Mouse (Mus musculus): ENCODE data around the gene Lyrm9. TPM values are rescaled to one million over a fixed set of nuclear protein-coding genes. Genes with fewer than 3 reads are reported as not detected.

Lyrm9 gene
- polyA plus RNA-seq, 1 experiment from 2014 or later: 14.2 TPM

GRCm38 (mm10) chr11:78817311-78818022 lies 8.9 kb upstream of the Lyrm9 start:
- Histone ChIP-seq H3K36me3 (replicated peaks; ENCODE audit: control insufficient read depth, insufficient read depth, low read depth, low read length) (no peaks in the 10 kb centered on the region), H3K4me1 (ENCODE audit: control insufficient read depth, insufficient read depth, low read length) (peaks cover 3% of the 10 kb centered on the region), H3K4me2 (ENCODE audit: low read depth, low read length) (no peak overlapping the region), H3K27ac (replicated peaks; ENCODE audit: low read depth, low read length) (no peak overlapping the region), H3K9ac (replicated peaks; ENCODE audit: low read length) (no peak overlapping the region), H3K27me3 (ENCODE audit: control insufficient read depth, insufficient read depth, low read length) (no peaks in the 10 kb centered on the region), H3K4me3 (ENCODE audit: low read depth, low read length) (no peak overlapping the region), H3K9me3 (replicated peaks; ENCODE audit: control insufficient read depth, low read length) (no peaks in the 10 kb centered on the region)
- 80% methylated on average over 11 of the region's 11 CpGs for WGBS
- DNase-seq (ENCODE audit: low spot score): no peak
- ATAC-seq (replicated peaks; ENCODE audit: insufficient number of reproducible peaks, low FRiP score, low TSS enrichment, low read depth): no peak

GRCm38 (mm10) chr11:78820337-78821000 lies 5.9 kb upstream of the Lyrm9 start:
- Histone ChIP-seq H3K9ac (replicated peaks; ENCODE audit: low read length) (no peak overlapping the region), H3K4me1 (ENCODE audit: control insufficient read depth, insufficient read depth, low read length) (peaks cover 3% of the 10 kb centered on the region; the same call in 1 of the 2 replicates), H3K9me3 (replicated peaks; ENCODE audit: control insufficient read depth, low read length) (no peaks in the 10 kb centered on the region), H3K36me3 (replicated peaks; ENCODE audit: control insufficient read depth, insufficient read depth, low read depth, low read length) (no peaks in the 10 kb centered on the region), H3K27me3 (ENCODE audit: control insufficient read depth, insufficient read depth, low read length) (no peaks in the 10 kb centered on the region), H3K4me3 (ENCODE audit: low read depth, low read length) (no peak overlapping the region), H3K27ac (replicated peaks; ENCODE audit: low read depth, low read length) (no peak overlapping the region), H3K4me2 (ENCODE audit: low read depth, low read length) (no peak overlapping the region)
- ATAC-seq (replicated peaks; ENCODE audit: insufficient number of reproducible peaks, low FRiP score, low TSS enrichment, low read depth) (no peak), DNase-seq (ENCODE audit: low spot score) (peak; percentile 32)
- 31% methylated on average over 12 of the region's 12 CpGs for WGBS

DNA sequence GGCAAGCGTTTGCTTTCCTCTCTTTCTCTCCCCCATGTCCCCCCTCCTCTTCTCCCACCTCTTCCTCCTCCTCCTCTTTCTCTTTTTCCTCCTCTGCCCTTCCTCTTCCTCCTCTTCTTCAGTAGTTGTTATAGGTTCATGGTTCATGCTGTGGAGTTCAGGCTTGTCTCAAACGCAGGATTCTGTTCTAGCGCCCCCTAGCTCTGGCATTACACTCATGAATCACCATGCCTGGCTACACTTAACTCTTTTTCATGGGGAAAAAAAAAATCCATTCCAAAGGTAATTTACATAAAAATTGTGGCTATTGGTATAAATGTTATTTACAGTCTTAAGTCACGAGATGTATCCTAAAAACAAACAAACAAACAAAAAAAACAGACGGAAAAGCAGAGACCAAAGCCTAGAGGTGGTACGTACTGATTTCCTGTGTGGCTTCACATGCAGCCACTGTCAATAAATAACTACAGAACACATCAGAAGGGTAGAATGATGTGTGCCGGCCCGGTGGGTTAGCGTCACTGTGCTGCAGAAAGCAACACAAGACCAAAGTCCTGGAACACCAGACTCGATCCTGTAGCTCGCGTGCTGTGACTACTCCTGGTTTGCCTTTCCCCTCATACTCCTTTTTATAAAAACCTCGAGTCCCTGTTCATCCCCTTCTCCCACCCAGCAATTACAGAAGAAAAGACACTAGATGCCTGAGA lies 3.4 kb upstream of the Lyrm9 start:
- H3K27ac ChIP-seq (replicated peaks; ENCODE audit: low read depth, low read length): no peak overlapping the region
- no peak overlapping the region for H3K9ac ChIP-seq (replicated peaks; ENCODE audit: low read length)
- no peaks in the 10 kb centered on the region for H3K9me3 ChIP-seq (replicated peaks; ENCODE audit: control insufficient read depth, low read length)
- no peak overlapping the region for H3K4me2 ChIP-seq (ENCODE audit: low read depth, low read length)
- H3K4me1 ChIP-seq (ENCODE audit: control insufficient read depth, insufficient read depth, low read length): peaks cover 3% of the 10 kb centered on the region; the same call in 1 of the 2 replicates
- ATAC-seq (replicated peaks; ENCODE audit: insufficient number of reproducible peaks, low FRiP score, low TSS enrichment, low read depth): no peak
- H3K36me3 ChIP-seq (replicated peaks; ENCODE audit: control insufficient read depth, insufficient read depth, low read depth, low read length): no peaks in the 10 kb centered on the region
- WGBS: 54% methylated on average over 13 of the region's 13 CpGs
- no peak overlapping the region for H3K4me3 ChIP-seq (ENCODE audit: low read depth, low read length)
- peak; percentile 77 for DNase-seq (ENCODE audit: low spot score)
- no peaks in the 10 kb centered on the region for H3K27me3 ChIP-seq (ENCODE audit: control insufficient read depth, insufficient read depth, low read length)

DNA sequence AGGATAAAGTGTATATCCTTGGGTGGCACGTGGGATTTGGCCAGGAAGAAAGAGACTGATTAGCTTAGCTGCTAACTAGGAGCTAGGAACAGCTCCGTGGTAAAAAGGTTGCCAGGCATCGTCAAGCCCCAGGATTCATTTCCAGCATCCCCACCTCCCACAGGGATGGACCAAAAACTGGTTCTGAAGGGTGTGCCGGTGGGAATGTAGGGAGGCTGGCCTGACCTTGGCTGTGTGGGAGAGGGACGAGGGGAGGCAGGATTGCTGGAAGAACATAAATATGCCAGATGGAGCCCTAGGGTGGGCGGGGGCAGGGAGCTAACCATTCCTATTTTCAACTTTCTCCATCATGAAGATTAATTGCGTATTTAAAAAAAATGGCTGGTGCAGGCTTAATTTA lies 1.2 kb downstream of the Lyrm9 start:
- no peak for DNase-seq (ENCODE audit: low spot score)
- no peaks in the 10 kb centered on the region for H3K27me3 ChIP-seq (ENCODE audit: control insufficient read depth, insufficient read depth, low read length)
- no peak overlapping the region for H3K9ac ChIP-seq (replicated peaks; ENCODE audit: low read length)
- no peak overlapping the region for H3K4me3 ChIP-seq (ENCODE audit: low read depth, low read length)
- ATAC-seq (replicated peaks; ENCODE audit: insufficient number of reproducible peaks, low FRiP score, low TSS enrichment, low read depth): no peak
- H3K4me1 ChIP-seq (ENCODE audit: control insufficient read depth, insufficient read depth, low read length): no peaks in the 10 kb centered on the region
- H3K4me2 ChIP-seq (ENCODE audit: low read depth, low read length): no peak overlapping the region
- no peaks in the 10 kb centered on the region for H3K36me3 ChIP-seq (replicated peaks; ENCODE audit: control insufficient read depth, insufficient read depth, low read depth, low read length)
- WGBS: 45% methylated on average over 7 of the region's 7 CpGs
- H3K27ac ChIP-seq (replicated peaks; ENCODE audit: low read depth, low read length): no peak overlapping the region
- H3K9me3 ChIP-seq (replicated peaks; ENCODE audit: control insufficient read depth, low read length): no peaks in the 10 kb centered on the region

GRCm38 (mm10) chr11:78828386-78828785 lies 2.0 kb downstream of the Lyrm9 start:
- DNase-seq (ENCODE audit: low spot score): peak; percentile 52
- no peak overlapping the region for H3K27ac ChIP-seq (replicated peaks; ENCODE audit: low read depth, low read length)

GRCm38 (mm10) chr11:78829373-78829772 lies 3.0 kb downstream of the Lyrm9 start:
- H3K4me1 ChIP-seq (ENCODE audit: control insufficient read depth, insufficient read depth, low read length): no peaks in the 10 kb centered on the region
- WGBS: 10% methylated on average over 6 of the region's 6 CpGs
- H3K4me3 ChIP-seq (ENCODE audit: low read depth, low read length): no peak overlapping the region
- H3K27ac ChIP-seq (replicated peaks; ENCODE audit: low read depth, low read length): no peak overlapping the region
- ATAC-seq (replicated peaks; ENCODE audit: insufficient number of reproducible peaks, low FRiP score, low TSS enrichment, low read depth) (no peak), DNase-seq (ENCODE audit: low spot score) (no peak)
- no peaks in the 10 kb centered on the region for H3K27me3 ChIP-seq (ENCODE audit: control insufficient read depth, insufficient read depth, low read length)
- no peaks in the 10 kb centered on the region for H3K9me3 ChIP-seq (replicated peaks; ENCODE audit: control insufficient read depth, low read length)
- no peak overlapping the region for H3K4me2 ChIP-seq (ENCODE audit: low read depth, low read length)
- H3K36me3 ChIP-seq (replicated peaks; ENCODE audit: control insufficient read depth, insufficient read depth, low read depth, low read length): no peaks in the 10 kb centered on the region
- H3K9ac ChIP-seq (replicated peaks; ENCODE audit: low read length): no peak overlapping the region

More at GRCm38 (mm10) chr11:78828386-78828785, 2.0 kb downstream of the Lyrm9 start:
- Histone ChIP-seq H3K9me3 (replicated peaks; ENCODE audit: control insufficient read depth, low read length) (no peaks in the 10 kb centered on the region), H3K9ac (replicated peaks; ENCODE audit: low read length) (no peak overlapping the region), H3K36me3 (replicated peaks; ENCODE audit: control insufficient read depth, insufficient read depth, low read depth, low read length) (no peaks in the 10 kb centered on the region), H3K4me2 (ENCODE audit: low read depth, low read length) (no peak overlapping the region), H3K4me3 (ENCODE audit: low read depth, low read length) (no peak overlapping the region), H3K27me3 (ENCODE audit: control insufficient read depth, insufficient read depth, low read length) (no peaks in the 10 kb centered on the region), H3K4me1 (ENCODE audit: control insufficient read depth, insufficient read depth, low read length) (no peaks in the 10 kb centered on the region)
- ATAC-seq (replicated peaks; ENCODE audit: insufficient number of reproducible peaks, low FRiP score, low TSS enrichment, low read depth): no peak
- 44% methylated on average over 2 of the region's 2 CpGs for WGBS

- H3K4me3 ChIP-seq (ENCODE audit: low read depth, low read length): no peak overlapping the region
- H3K9ac ChIP-seq (replicated peaks; ENCODE audit: low read length): no peak overlapping the region
- DNase-seq (ENCODE audit: low spot score) (no peak), ATAC-seq (replicated peaks; ENCODE audit: insufficient number of reproducible peaks, low FRiP score, low TSS enrichment, low read depth) (no peak)
- H3K27ac ChIP-seq (replicated peaks; ENCODE audit: low read depth, low read length): no peak overlapping the region
- WGBS: 46% methylated on average over 8 of the region's 8 CpGs
- no peaks in the 10 kb centered on the region for H3K4me1 ChIP-seq (ENCODE audit: control insufficient read depth, insufficient read depth, low read length)
- H3K4me2 ChIP-seq (ENCODE audit: low read depth, low read length): no peak overlapping the region
- no peaks in the 10 kb centered on the region for H3K27me3 ChIP-seq (ENCODE audit: control insufficient read depth, insufficient read depth, low read length)
- no peaks in the 10 kb centered on the region for H3K36me3 ChIP-seq (replicated peaks; ENCODE audit: control insufficient read depth, insufficient read depth, low read depth, low read length)
- H3K9me3 ChIP-seq (replicated peaks; ENCODE audit: control insufficient read depth, low read length): no peaks in the 10 kb centered on the region
Measured at GRCm38 (mm10) chr11:78830180-78830579, 3.8 kb downstream of the Lyrm9 start.

DNA sequence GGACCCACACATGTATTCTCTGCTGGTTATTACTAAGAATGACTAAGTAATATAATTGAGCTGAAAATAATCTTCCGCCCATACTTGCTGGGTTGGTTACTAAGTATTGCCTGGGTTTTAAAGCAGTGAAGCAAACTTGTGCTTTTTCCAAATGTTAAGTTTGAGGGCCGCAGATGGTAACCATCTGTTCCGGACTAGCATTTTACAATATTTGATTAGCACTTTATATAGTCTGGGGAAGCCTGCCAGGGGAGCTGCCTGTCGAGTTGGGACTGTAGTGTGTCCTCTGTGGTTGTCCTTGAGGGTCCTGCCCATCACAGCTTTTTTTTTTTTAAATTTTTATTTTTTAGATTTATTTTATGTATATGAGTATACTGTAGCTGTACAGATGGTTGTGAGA lies 5.3 kb downstream of the Lyrm9 start:
- H3K9me3 ChIP-seq (replicated peaks; ENCODE audit: control insufficient read depth, low read length): no peaks in the 10 kb centered on the region
- no peaks in the 10 kb centered on the region for H3K36me3 ChIP-seq (replicated peaks; ENCODE audit: control insufficient read depth, insufficient read depth, low read depth, low read length)
- H3K4me2 ChIP-seq (ENCODE audit: low read depth, low read length): no peak overlapping the region
- 66% methylated on average over 4 of the region's 4 CpGs for WGBS
- H3K4me1 ChIP-seq (ENCODE audit: control insufficient read depth, insufficient read depth, low read length): no peaks in the 10 kb centered on the region
- H3K4me3 ChIP-seq (ENCODE audit: low read depth, low read length): no peak overlapping the region
- H3K27me3 ChIP-seq (ENCODE audit: control insufficient read depth, insufficient read depth, low read length): no peaks in the 10 kb centered on the region
- DNase-seq (ENCODE audit: low spot score) (no peak), ATAC-seq (replicated peaks; ENCODE audit: insufficient number of reproducible peaks, low FRiP score, low TSS enrichment, low read depth) (no peak)
- no peak overlapping the region for H3K27ac ChIP-seq (replicated peaks; ENCODE audit: low read depth, low read length)
- H3K9ac ChIP-seq (replicated peaks; ENCODE audit: low read length): no peak overlapping the region
